Mouse (Mus musculus): Measurements from ENCODE around the gene Ccdc43. TPM values are rescaled to one million over a fixed set of nuclear protein-coding genes. Genes with fewer than 3 reads are reported as not detected.

The Ccdc43 gene
- polyA plus RNA-seq (2014; fragmentation: Nextera tagmentation; extraction: Ambion mirVana): 64.6 and 71.1 TPM in 2 replicates

DNA sequence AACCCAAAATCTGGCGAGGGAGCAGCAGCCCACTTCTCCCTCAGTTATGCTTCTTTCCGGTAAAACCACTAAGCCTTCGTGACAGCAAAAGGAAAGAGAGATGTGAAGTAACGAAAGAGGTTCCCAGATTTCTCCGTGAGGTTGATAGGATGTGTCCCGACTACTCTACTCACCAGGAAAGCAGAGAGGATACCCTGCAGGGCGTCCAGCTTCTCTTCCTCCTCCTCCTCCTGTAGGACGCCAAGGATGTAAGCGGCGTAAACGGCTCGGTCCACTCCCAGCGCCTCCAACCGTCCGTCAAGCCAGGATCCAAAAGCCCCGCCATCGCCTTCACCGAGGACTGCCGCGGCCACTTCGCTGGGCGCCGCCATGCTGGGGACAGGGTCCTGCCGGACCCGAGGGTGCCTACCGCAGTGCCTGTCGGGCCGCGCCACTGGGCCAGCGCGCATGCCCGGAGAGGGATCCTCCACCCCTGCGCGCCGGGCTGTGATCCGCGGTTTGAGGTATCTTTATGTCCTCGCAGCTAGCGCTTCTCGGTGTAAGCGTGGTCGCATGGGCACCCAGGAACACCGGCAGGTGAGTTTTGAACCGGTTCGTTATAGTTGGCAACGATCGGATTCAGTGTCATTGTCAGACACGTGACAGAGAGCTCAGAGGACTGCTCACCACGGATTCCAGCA lies at the start of gene Ccdc43:
Gene Ccdc43 (minus strand): TSS at position 445 of the 680 bp plus-strand sequence.
- H3K9me3 ChIP-seq (replicated peaks; ENCODE audit: control insufficient read depth, low read length): no peaks in the 10 kb centered on the region
- no peak within 1 kb of the TSS; the same call in 1 of the 2 replicates for H3K27ac ChIP-seq (replicated peaks; ENCODE audit: low read depth, low read length)
- H3K4me2 ChIP-seq (ENCODE audit: low read depth, low read length): peak within 1 kb of the TSS; percentile 49
- H3K36me3 ChIP-seq (replicated peaks; ENCODE audit: control insufficient read depth, insufficient read depth, low read depth, low read length): no peaks in the 10 kb centered on the region
- no peaks in the 10 kb centered on the region for H3K27me3 ChIP-seq (ENCODE audit: control insufficient read depth, insufficient read depth, low read length)
- ATAC-seq (replicated peaks; ENCODE audit: insufficient number of reproducible peaks, low FRiP score, low TSS enrichment, low read depth) (peak; percentile 94), DNase-seq (ENCODE audit: low spot score) (peak; percentile 88)
- H3K9ac ChIP-seq (replicated peaks; ENCODE audit: low read length): peak within 1 kb of the TSS; percentile 81
- peak within 1 kb of the TSS; percentile 72 for H3K4me3 ChIP-seq (ENCODE audit: low read depth, low read length)
- no peaks in the 10 kb centered on the region for H3K4me1 ChIP-seq (ENCODE audit: control insufficient read depth, insufficient read depth, low read length)
- under 1% methylated on average over 49 of the region's 49 CpGs for WGBS

DNA sequence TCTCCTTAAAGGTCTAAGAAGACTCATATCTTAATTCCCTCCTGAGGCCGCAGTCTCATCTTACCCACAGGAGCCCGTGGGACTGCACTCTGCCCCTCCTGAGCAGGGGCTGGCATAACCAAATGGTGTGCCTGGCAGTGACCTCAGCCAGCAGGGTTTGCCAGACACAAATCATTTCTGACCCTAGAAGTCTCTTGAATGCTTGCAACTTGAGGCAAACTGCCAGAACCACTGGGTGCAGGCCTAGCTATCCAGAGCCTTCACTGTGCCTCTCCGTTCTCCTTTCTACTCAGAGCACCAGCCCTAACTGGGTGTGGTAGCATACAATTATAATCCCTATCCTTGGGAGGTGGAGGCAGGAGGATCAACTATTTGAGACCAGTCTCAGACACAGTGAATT lies 47.2 kb upstream of the Ccdc43 start:
- Histone ChIP-seq H3K27ac (replicated peaks; ENCODE audit: low read depth, low read length) (no peak overlapping the region), H3K27me3 (ENCODE audit: control insufficient read depth, insufficient read depth, low read length) (no peaks in the 10 kb centered on the region), H3K4me2 (ENCODE audit: low read depth, low read length) (no peak overlapping the region), H3K9me3 (replicated peaks; ENCODE audit: control insufficient read depth, low read length) (no peaks in the 10 kb centered on the region), H3K36me3 (replicated peaks; ENCODE audit: control insufficient read depth, insufficient read depth, low read depth, low read length) (no peaks in the 10 kb centered on the region), H3K9ac (replicated peaks; ENCODE audit: low read length) (no peak overlapping the region), H3K4me1 (ENCODE audit: control insufficient read depth, insufficient read depth, low read length) (no peaks in the 10 kb centered on the region), H3K4me3 (ENCODE audit: low read depth, low read length) (no peak overlapping the region)
- ATAC-seq (replicated peaks; ENCODE audit: insufficient number of reproducible peaks, low FRiP score, low TSS enrichment, low read depth) (no peak), DNase-seq (ENCODE audit: low spot score) (no peak)
- WGBS: 90% methylated on average over 3 of the region's 3 CpGs

DNA sequence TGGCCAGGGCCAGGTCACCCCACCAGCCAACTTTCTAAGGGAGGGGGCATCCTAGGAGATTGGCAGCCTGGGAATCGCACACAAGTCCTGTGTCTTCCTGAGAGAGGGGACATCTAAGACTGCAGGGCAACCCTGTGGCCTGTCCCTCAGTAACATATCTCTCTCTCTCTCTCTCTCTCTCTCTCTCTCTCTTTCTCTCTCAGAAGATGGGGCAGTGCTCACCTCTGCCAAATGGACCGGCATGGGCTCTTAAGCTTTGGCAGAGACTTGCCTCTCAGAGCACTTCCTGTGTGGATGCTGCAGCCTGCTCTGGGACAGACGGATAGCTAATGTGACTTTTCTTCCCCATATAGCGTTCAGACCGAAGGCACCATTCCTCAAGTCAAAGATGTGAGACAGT lies 45.3 kb upstream of the Ccdc43 start:
- no peak for DNase-seq (ENCODE audit: low spot score)
- Histone ChIP-seq H3K27ac (replicated peaks; ENCODE audit: low read depth, low read length) (no peak overlapping the region), H3K9ac (replicated peaks; ENCODE audit: low read length) (no peak overlapping the region), H3K4me2 (ENCODE audit: low read depth, low read length) (no peak overlapping the region), H3K27me3 (ENCODE audit: control insufficient read depth, insufficient read depth, low read length) (no peaks in the 10 kb centered on the region), H3K4me1 (ENCODE audit: control insufficient read depth, insufficient read depth, low read length) (no peaks in the 10 kb centered on the region), H3K4me3 (ENCODE audit: low read depth, low read length) (no peak overlapping the region), H3K36me3 (replicated peaks; ENCODE audit: control insufficient read depth, insufficient read depth, low read depth, low read length) (no peaks in the 10 kb centered on the region), H3K9me3 (replicated peaks; ENCODE audit: control insufficient read depth, low read length) (no peaks in the 10 kb centered on the region)
- whole genome bisulfite sequencing: 79% methylated on average over 5 of the region's 5 CpGs
- no peak for ATAC-seq (replicated peaks; ENCODE audit: insufficient number of reproducible peaks, low FRiP score, low TSS enrichment, low read depth)

DNA sequence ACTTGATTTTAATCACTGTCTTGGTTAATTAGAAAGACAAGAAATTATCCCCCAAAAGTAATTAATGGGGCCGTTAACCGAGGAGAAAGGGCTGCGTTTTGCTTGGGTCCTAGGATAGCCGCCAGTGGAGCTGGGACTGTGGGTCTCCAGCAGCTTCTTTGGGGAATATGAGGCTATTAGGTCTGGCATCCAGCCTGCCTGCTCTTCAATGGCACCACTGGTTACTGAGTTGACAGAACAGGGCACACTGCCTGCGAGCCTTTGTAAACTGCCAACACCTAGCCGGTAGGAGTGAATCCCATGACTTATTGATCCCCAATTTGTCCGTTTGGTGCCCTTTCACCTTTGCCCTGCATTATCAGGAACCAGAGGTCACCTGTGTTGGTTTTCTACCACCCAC lies 44.5 kb upstream of the Ccdc43 start:
- Histone ChIP-seq H3K27ac (replicated peaks; ENCODE audit: low read depth, low read length) (no peak overlapping the region), H3K4me3 (ENCODE audit: low read depth, low read length) (no peak overlapping the region), H3K27me3 (ENCODE audit: control insufficient read depth, insufficient read depth, low read length) (no peaks in the 10 kb centered on the region), H3K9me3 (replicated peaks; ENCODE audit: control insufficient read depth, low read length) (no peaks in the 10 kb centered on the region), H3K4me1 (ENCODE audit: control insufficient read depth, insufficient read depth, low read length) (no peaks in the 10 kb centered on the region), H3K9ac (replicated peaks; ENCODE audit: low read length) (no peak overlapping the region), H3K4me2 (ENCODE audit: low read depth, low read length) (no peak overlapping the region), H3K36me3 (replicated peaks; ENCODE audit: control insufficient read depth, insufficient read depth, low read depth, low read length) (no peaks in the 10 kb centered on the region)
- ATAC-seq (replicated peaks; ENCODE audit: insufficient number of reproducible peaks, low FRiP score, low TSS enrichment, low read depth): no peak
- whole genome bisulfite sequencing: 58% methylated on average over 7 of the region's 7 CpGs
- DNase-seq (ENCODE audit: low spot score): no peak

DNA sequence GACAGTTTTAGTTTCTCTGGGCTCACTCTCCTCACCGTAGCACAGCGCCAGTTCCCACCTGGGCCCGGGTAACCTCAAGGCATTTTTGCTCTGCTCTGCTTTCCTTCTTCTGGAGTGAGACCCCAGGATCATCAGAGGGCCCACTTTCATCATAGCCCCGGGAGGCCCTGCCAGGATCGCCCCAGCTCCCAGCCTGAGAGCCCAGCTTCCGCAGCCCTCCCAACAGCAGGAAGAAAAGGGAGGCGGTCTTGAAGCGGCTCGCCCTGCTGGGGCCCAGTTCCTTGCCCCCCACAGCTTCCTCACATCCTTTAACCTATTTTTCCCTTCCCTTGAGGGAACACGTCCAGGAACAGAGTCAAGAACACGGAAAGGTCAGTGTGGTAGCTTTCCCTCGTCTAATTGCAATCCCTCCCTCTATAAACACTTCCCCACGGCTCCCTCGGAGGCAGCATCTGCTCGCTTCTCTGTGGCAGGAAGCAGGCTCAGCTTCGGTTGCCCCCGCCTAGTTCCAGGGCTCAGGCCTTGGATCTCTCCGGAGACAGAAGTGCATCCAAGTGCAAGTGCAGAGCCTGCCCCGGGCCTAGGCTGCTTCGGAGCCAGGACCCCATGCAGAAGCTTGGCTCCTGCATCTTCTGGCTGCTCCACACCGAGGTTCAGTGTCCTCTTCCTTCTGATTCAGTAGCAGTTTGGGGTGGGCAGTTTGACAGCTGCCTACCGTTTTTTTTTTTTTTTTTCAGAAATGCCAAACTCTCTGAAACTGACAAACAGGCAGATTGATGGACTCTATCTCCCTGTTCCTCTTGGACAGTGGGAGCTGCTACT lies 43.8 kb upstream of the Ccdc43 start:
- peak; percentile 50 for DNase-seq (ENCODE audit: low spot score)
- ATAC-seq (replicated peaks; ENCODE audit: insufficient number of reproducible peaks, low FRiP score, low TSS enrichment, low read depth): no peak

DNA sequence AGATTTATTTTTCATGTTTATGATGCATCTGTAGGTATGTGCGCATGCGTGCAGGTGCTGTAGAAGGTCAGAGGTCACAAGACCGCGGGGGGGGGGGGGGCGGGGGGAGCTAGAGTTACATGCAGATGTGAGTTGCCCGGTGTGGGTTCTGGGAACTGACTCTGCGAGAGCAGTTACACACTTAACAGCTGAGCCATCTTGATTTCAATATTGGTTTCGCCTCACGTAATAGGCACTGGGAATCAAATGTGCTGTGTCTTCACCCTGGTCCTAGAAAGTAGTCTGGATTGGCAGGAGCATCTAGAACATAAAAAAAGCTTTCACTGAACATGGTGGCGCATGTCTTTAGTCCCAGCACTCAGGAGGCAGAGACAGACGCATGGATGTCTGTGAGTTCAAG lies 43.1 kb upstream of the Ccdc43 start:
- Histone ChIP-seq H3K4me2 (ENCODE audit: low read depth, low read length) (no peak overlapping the region), H3K36me3 (replicated peaks; ENCODE audit: control insufficient read depth, insufficient read depth, low read depth, low read length) (no peaks in the 10 kb centered on the region), H3K4me1 (ENCODE audit: control insufficient read depth, insufficient read depth, low read length) (no peaks in the 10 kb centered on the region), H3K27me3 (ENCODE audit: control insufficient read depth, insufficient read depth, low read length) (no peaks in the 10 kb centered on the region), H3K27ac (replicated peaks; ENCODE audit: low read depth, low read length) (no peak overlapping the region), H3K9me3 (replicated peaks; ENCODE audit: control insufficient read depth, low read length) (no peaks in the 10 kb centered on the region), H3K4me3 (ENCODE audit: low read depth, low read length) (no peak overlapping the region), H3K9ac (replicated peaks; ENCODE audit: low read length) (no peak overlapping the region)
- no peak for ATAC-seq (replicated peaks; ENCODE audit: insufficient number of reproducible peaks, low FRiP score, low TSS enrichment, low read depth)
- no peak for DNase-seq (ENCODE audit: low spot score)
- WGBS: 35% methylated on average over 11 of the region's 11 CpGs

More for the DNA sequence above, 43.8 kb upstream of the Ccdc43 start:
- no peak overlapping the region for H3K4me3 ChIP-seq (ENCODE audit: low read depth, low read length)
- no peaks in the 10 kb centered on the region for H3K4me1 ChIP-seq (ENCODE audit: control insufficient read depth, insufficient read depth, low read length)
- H3K36me3 ChIP-seq (replicated peaks; ENCODE audit: control insufficient read depth, insufficient read depth, low read depth, low read length): no peaks in the 10 kb centered on the region
- no peaks in the 10 kb centered on the region for H3K9me3 ChIP-seq (replicated peaks; ENCODE audit: control insufficient read depth, low read length)
- no peak overlapping the region for H3K27ac ChIP-seq (replicated peaks; ENCODE audit: low read depth, low read length)
- H3K4me2 ChIP-seq (ENCODE audit: low read depth, low read length): no peak overlapping the region
- no peaks in the 10 kb centered on the region for H3K27me3 ChIP-seq (ENCODE audit: control insufficient read depth, insufficient read depth, low read length)
- H3K9ac ChIP-seq (replicated peaks; ENCODE audit: low read length): no peak overlapping the region
- 9% methylated on average over 22 of the region's 22 CpGs for WGBS

DNA sequence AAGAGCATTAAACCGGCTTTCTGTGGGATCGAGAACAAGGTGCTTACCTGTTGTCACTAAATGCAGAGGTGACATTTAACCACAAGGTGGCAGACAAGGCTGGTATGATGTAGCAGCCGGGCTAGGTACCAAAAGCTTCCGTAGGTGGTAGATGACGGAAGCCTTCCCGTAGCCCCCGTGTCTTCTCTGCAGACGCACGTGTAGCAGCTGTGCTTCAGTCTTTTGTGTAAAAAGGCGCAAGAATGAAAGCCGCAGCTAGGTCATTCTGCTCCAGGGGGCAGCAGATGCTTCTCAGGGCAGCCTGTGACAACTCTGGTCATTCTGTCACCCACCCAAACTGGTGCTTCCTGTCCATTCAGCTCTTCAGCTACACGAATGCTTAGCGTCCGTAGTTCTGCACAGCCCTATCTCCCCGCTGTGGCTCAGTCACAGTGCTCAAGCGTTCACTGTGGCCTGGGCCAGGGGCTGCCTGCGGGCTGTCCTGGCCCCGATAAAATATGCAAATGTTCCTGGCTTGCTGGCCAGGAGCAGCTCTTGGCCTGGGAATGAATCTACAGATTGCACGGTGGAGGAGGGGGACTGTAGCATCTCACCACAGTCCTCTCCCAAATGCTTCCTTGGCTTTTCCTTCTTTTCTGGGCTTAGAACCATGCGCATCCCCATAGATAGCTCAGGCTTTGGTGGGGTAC lies 41.8 kb upstream of the Ccdc43 start:
- peak; percentile 90 for DNase-seq (ENCODE audit: low spot score)
- Histone ChIP-seq H3K36me3 (replicated peaks; ENCODE audit: control insufficient read depth, insufficient read depth, low read depth, low read length) (no peaks in the 10 kb centered on the region), H3K9ac (replicated peaks; ENCODE audit: low read length) (peak overlapping the region; percentile 14), H3K4me3 (ENCODE audit: low read depth, low read length) (no peak overlapping the region), H3K27ac (replicated peaks; ENCODE audit: low read depth, low read length) (no peak overlapping the region), H3K27me3 (ENCODE audit: control insufficient read depth, insufficient read depth, low read length) (no peaks in the 10 kb centered on the region), H3K4me1 (ENCODE audit: control insufficient read depth, insufficient read depth, low read length) (no peaks in the 10 kb centered on the region), H3K9me3 (replicated peaks; ENCODE audit: control insufficient read depth, low read length) (no peaks in the 10 kb centered on the region), H3K4me2 (ENCODE audit: low read depth, low read length) (peak overlapping the region; percentile 67)
- peak; percentile 60; the same call in 1 of the 2 replicates for ATAC-seq (replicated peaks; ENCODE audit: insufficient number of reproducible peaks, low FRiP score, low TSS enrichment, low read depth)
- WGBS: 5% methylated on average over 20 of the region's 20 CpGs

Measured in embryonic facial prominence, embryonic 11.5 days (tissue).